Mouse (Mus musculus): Measurements from ENCODE around the gene Dph5. TPM values are rescaled to one million over a fixed set of nuclear protein-coding genes. Genes with fewer than 3 reads are reported as not detected.

Dph5 gene
- total and polyA plus RNA-seq, 2 experiments: 3.8 to 9.3 TPM

DNA sequence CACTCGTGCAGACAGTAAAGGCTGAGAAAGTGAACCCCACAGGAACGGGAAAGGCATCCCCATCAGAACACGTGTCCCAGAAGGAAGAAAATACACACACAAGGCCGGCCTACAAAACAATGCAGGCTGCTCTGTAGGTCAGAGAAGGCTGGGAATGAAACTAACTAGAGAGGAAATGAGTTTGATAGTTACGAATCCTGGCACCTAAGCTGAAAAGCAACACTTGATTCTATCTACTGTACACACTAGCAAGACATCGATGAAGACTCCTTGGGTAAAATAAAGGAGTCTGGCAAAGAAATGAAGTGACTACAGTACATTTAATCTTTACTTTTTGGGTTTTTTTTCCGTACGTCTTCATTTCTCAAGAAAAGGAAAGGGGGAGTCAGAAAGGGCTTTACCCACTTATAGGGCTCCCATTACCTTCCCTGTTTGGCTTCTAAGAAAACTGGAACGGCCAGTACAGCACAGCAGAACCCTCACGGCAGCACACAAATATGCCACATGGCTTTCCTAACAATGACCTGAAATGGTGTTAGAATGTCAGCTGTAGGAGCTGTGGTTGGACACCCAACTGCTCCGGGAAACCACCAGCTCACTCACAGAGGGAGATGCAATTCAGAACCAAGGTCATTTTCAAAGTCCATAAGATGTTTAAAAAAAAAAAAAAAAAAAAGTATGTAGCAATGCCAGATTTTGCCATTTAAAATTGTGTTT is 73.8 kb downstream of the Dph5 start:
- TF ChIP-seq POLR2A (IDR thresholded peaks at IDR 0.05; ENCODE audit: extremely low read depth, insufficient read depth, low read length) (no peak), CTCF (IDR thresholded peaks at IDR 0.05; ENCODE audit: low read depth, low read length) (no peak)

DNA sequence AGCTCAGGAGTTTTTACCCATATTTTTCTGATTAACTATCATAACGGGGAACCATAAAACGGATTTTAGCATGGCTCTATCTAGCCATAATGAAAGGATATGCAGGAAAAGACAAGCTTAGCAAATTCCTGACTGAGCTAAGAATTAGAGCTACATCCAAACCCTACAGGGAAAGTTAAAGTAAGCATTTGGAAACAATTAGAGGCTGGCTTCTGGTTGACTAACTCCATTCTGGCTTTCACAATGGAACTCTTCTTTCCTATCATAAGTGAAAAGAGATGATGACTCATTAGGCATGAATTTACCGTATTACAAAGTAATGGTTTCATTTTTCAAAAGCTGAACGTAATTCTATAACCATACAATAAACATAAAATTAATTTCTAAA is 74.4 kb downstream of the Dph5 start:
- no peak for TF ChIP-seq CTCF (IDR thresholded peaks at IDR 0.05; ENCODE audit: low read depth, low read length)
- no peak for TF ChIP-seq POLR2A (IDR thresholded peaks at IDR 0.05; ENCODE audit: extremely low read depth, insufficient read depth, low read length)
- DNase-seq (ENCODE audit: extremely low read depth, low read depth, low spot score): no peak

More for the DNA sequence above, 73.8 kb downstream of the Dph5 start:
- Histone ChIP-seq H3K27me3 (ENCODE audit: control insufficient read depth, insufficient read depth, low read length) (no peaks in the 10 kb centered on the region), H3K79me2 (ENCODE audit: control insufficient read depth, insufficient read depth, low read length) (no peaks in the 10 kb centered on the region), H3K4me3 (ENCODE audit: insufficient read depth, low read depth, low read length) (no peak overlapping the region), H3K36me3 (ENCODE audit: control insufficient read depth, insufficient read depth, low read length) (peaks cover 10% of the 10 kb centered on the region; the same call in 1 of the 2 replicates), H3K27ac (replicated peaks; ENCODE audit: insufficient read depth, low read depth, low read length) (no peak overlapping the region), H3K9ac (ENCODE audit: low read depth, low read length) (no peak overlapping the region), H3K4me1 (ENCODE audit: control insufficient read depth, insufficient read depth, low read length) (no peaks in the 10 kb centered on the region)
- no peak for DNase-seq (ENCODE audit: extremely low read depth, low read depth, low spot score)
- 83% methylated on average over 11 of the region's 11 CpGs for WGBS

DNA sequence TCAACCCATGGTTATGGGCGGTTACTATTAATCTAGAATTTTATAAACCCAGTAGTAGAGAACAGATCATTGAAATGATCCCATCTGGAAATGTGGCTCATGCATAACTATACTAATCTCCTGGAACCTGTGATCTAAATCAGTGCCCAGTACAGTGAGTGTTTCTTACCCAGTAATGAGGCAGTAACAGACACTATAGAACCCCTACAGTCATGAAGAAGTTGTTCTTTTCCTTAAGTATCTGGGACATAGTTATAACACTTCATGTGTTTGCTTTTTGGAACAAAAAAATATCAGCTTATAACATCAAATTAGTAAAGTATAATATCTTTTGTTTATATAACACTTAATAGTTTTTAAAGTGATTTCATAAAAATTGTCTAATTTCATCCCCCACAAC is 76.0 kb downstream of the Dph5 start:
- WGBS: 96% methylated on average over 1 of the region's 1 CpGs
- no peaks in the 10 kb centered on the region for H3K4me1 ChIP-seq (ENCODE audit: control insufficient read depth, insufficient read depth, low read length)
- H3K9ac ChIP-seq (ENCODE audit: low read depth, low read length): no peak overlapping the region
- H3K79me2 ChIP-seq (ENCODE audit: control insufficient read depth, insufficient read depth, low read length): no peaks in the 10 kb centered on the region
- H3K27ac ChIP-seq (replicated peaks; ENCODE audit: insufficient read depth, low read depth, low read length): no peak overlapping the region
- no peak for DNase-seq (ENCODE audit: extremely low read depth, low read depth, low spot score)
- peaks cover 4% of the 10 kb centered on the region; the same call in 1 of the 2 replicates for H3K36me3 ChIP-seq (ENCODE audit: control insufficient read depth, insufficient read depth, low read length)
- no peaks in the 10 kb centered on the region for H3K27me3 ChIP-seq (ENCODE audit: control insufficient read depth, insufficient read depth, low read length)
- TF ChIP-seq CTCF (IDR thresholded peaks at IDR 0.05; ENCODE audit: low read depth, low read length): no peak
- TF ChIP-seq POLR2A (IDR thresholded peaks at IDR 0.05; ENCODE audit: extremely low read depth, insufficient read depth, low read length): no peak
- H3K4me3 ChIP-seq (ENCODE audit: insufficient read depth, low read depth, low read length): no peak overlapping the region

More for the DNA sequence above, 74.4 kb downstream of the Dph5 start:
- 86% methylated on average over 4 of the region's 4 CpGs for WGBS
- peaks cover 10% of the 10 kb centered on the region; the same call in 1 of the 2 replicates for H3K36me3 ChIP-seq (ENCODE audit: control insufficient read depth, insufficient read depth, low read length)
- no peaks in the 10 kb centered on the region for H3K4me1 ChIP-seq (ENCODE audit: control insufficient read depth, insufficient read depth, low read length)
- no peaks in the 10 kb centered on the region for H3K27me3 ChIP-seq (ENCODE audit: control insufficient read depth, insufficient read depth, low read length)
- no peaks in the 10 kb centered on the region for H3K79me2 ChIP-seq (ENCODE audit: control insufficient read depth, insufficient read depth, low read length)
- no peak overlapping the region for H3K4me3 ChIP-seq (ENCODE audit: insufficient read depth, low read depth, low read length)
- no peak overlapping the region for H3K27ac ChIP-seq (replicated peaks; ENCODE audit: insufficient read depth, low read depth, low read length)
- H3K9ac ChIP-seq (ENCODE audit: low read depth, low read length): no peak overlapping the region

DNA sequence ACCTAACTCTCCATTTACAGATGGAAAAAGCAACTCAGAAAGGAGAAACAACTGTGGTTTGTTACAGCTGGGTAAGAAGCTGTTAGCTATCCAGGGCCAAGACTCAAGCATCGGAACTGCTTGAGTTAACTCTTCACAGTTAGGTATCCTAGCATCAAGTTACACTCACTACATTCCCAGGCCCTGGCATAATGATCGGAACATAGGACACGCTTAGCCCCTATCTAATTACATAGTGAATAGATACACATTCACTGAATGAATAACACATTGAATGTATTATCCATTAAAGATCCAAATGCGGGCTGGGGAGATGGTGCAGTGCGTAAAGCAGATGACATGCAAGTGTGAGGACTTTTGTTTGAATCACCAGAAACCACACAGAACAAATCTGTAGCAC is 76.4 kb downstream of the Dph5 start:
- no peak for TF ChIP-seq POLR2A (IDR thresholded peaks at IDR 0.05; ENCODE audit: extremely low read depth, insufficient read depth, low read length)
- TF ChIP-seq CTCF (IDR thresholded peaks at IDR 0.05; ENCODE audit: low read depth, low read length): no peak
- H3K27ac ChIP-seq (replicated peaks; ENCODE audit: insufficient read depth, low read depth, low read length): no peak overlapping the region
- DNase-seq (ENCODE audit: extremely low read depth, low read depth, low spot score): no peak
- H3K27me3 ChIP-seq (ENCODE audit: control insufficient read depth, insufficient read depth, low read length): no peaks in the 10 kb centered on the region
- peaks cover 4% of the 10 kb centered on the region; the same call in 1 of the 2 replicates for H3K36me3 ChIP-seq (ENCODE audit: control insufficient read depth, insufficient read depth, low read length)
- H3K9ac ChIP-seq (ENCODE audit: low read depth, low read length): no peak overlapping the region
- no peak overlapping the region for H3K4me3 ChIP-seq (ENCODE audit: insufficient read depth, low read depth, low read length)
- H3K79me2 ChIP-seq (ENCODE audit: control insufficient read depth, insufficient read depth, low read length): no peaks in the 10 kb centered on the region
- no peaks in the 10 kb centered on the region for H3K4me1 ChIP-seq (ENCODE audit: control insufficient read depth, insufficient read depth, low read length)
- WGBS: 97% methylated on average over 5 of the region's 5 CpGs

DNA sequence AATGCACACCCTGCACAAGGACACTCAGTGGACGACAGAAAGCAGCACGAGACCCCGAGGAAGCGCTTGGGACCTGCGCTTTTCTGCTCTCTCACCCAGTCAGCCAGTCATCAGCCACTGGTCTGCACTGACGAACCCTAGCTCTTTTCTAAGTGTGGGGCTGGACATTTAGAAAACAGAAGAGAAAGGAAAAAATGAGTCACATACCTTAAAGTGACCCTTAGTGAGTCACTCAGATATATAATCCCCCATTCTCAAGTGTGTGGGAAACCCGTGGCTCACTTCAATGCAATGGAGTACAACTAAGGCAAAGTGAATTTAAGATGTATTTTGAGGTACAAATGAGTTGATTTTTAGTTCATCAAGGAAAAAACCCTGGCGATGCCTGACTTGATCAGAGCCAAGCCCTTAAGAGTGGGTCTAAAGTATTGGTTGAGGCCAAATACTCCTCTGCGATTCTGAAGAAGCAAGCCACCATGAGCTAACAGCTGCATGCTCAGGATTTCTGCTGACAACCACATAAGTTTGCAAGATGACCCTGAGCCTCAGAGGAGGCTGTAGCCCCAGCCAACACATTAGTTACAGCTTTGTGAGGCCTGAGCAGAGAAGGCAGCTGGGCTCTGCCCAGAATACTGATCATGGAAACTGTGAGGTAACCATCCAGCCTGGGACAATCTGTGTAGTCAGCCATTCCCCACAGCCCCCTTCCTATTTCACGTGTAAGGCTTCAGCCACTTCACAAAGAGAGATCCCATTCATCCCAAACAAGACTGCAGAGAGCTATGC is 81.3 kb downstream of the Dph5 start:
- Histone ChIP-seq H3K79me2 (ENCODE audit: control insufficient read depth, insufficient read depth, low read length) (no peaks in the 10 kb centered on the region), H3K4me3 (ENCODE audit: insufficient read depth, low read depth, low read length) (no peak overlapping the region), H3K4me1 (ENCODE audit: control insufficient read depth, insufficient read depth, low read length) (no peaks in the 10 kb centered on the region), H3K9ac (ENCODE audit: low read depth, low read length) (no peak overlapping the region), H3K27me3 (ENCODE audit: control insufficient read depth, insufficient read depth, low read length) (no peaks in the 10 kb centered on the region), H3K27ac (replicated peaks; ENCODE audit: insufficient read depth, low read depth, low read length) (no peak overlapping the region), H3K36me3 (ENCODE audit: control insufficient read depth, insufficient read depth, low read length) (peaks cover 17% of the 10 kb centered on the region)
- TF ChIP-seq POLR2A (IDR thresholded peaks at IDR 0.05; ENCODE audit: extremely low read depth, insufficient read depth, low read length): no peak
- no peak for TF ChIP-seq CTCF (IDR thresholded peaks at IDR 0.05; ENCODE audit: low read depth, low read length)
- WGBS: 95% methylated on average over 10 of the region's 10 CpGs
- DNase-seq (ENCODE audit: extremely low read depth, low read depth, low spot score): no peak
